Mouse (Mus musculus) thymus, postnatal 14 days (tissue): ENCODE results near the gene Usp3.
A peak's percentile ranks its signal among the peaks of the same experiment; 100 is the strongest.

Experiments
- DNase-seq: peaks from one replicate; pipeline ENCODE4 v3.0.0; 2021

Gene Usp3

GRCm38 (mm10) chr9:66561496-66561895, 31.4 kb downstream of the Usp3 start:
- no peak for DNase-seq

- peak; percentile 40 for DNase-seq
Observed at GRCm38 (mm10) chr9:66560728-66561127, 32.2 kb downstream of the Usp3 start.

- DNase-seq: peak; percentile 75
Observed at GRCm38 (mm10) chr9:66560295-66560694, 32.6 kb downstream of the Usp3 start.

- DNase-seq: no peak
Observed at GRCm38 (mm10) chr9:66558971-66559370, 34.0 kb downstream of the Usp3 start.

- no peak for DNase-seq
Observed at GRCm38 (mm10) chr9:66542785-66543184, 50.2 kb downstream of the Usp3 start.

- DNase-seq: no peak
Observed at GRCm38 (mm10) chr9:66521595-66521994, 71.3 kb downstream of the Usp3 start.

- DNase-seq: no peak
Observed at GRCm38 (mm10) chr9:66520299-66520698, 72.6 kb downstream of the Usp3 start.

GRCm38 (mm10) chr9:66518901-66519300, 74.0 kb downstream of the Usp3 start:
- no peak for DNase-seq

GRCm38 (mm10) chr9:66518251-66518650, 74.7 kb downstream of the Usp3 start:
- DNase-seq: no peak

- DNase-seq: no peak
Observed at GRCm38 (mm10) chr9:66517746-66518145, 75.2 kb downstream of the Usp3 start.

GRCm38 (mm10) chr9:66516296-66516940, 76.5 kb downstream of the Usp3 start:
- no peak for DNase-seq

GRCm38 (mm10) chr9:66515680-66516210, 77.2 kb downstream of the Usp3 start:
- no peak for DNase-seq

GRCm38 (mm10) chr9:66515115-66515514, 77.8 kb downstream of the Usp3 start:
- no peak for DNase-seq

- DNase-seq: peak; percentile 63
Observed at GRCm38 (mm10) chr9:66514256-66514770, 78.6 kb downstream of the Usp3 start, which contains the start of gene Fbxl22. Gene Fbxl22 (minus strand): TSS chr9:66514593.

GRCm38 (mm10) chr9:66513661-66514255, 79.2 kb downstream of the Usp3 start:
- no peak for DNase-seq

- DNase-seq: peak; percentile 57
Observed at GRCm38 (mm10) chr9:66513150-66513549, 79.8 kb downstream of the Usp3 start.

- peak; percentile 89 for DNase-seq
Observed at GRCm38 (mm10) chr9:66512351-66512671, 80.6 kb downstream of the Usp3 start.

GRCm38 (mm10) chr9:66511580-66512350, 81.2 kb downstream of the Usp3 start:
- DNase-seq: peak; percentile 95

GRCm38 (mm10) chr9:66510944-66511343, 82.0 kb downstream of the Usp3 start:
- DNase-seq: peak; percentile 49

- DNase-seq: no peak
Observed at GRCm38 (mm10) chr9:66510351-66510841, 82.5 kb downstream of the Usp3 start.

- DNase-seq: no peak
Observed at GRCm38 (mm10) chr9:66508890-66509399, 84.0 kb downstream of the Usp3 start.

GRCm38 (mm10) chr9:66507684-66508083, 85.3 kb downstream of the Usp3 start:
- DNase-seq: no peak

GRCm38 (mm10) chr9:66506424-66506823, 86.5 kb downstream of the Usp3 start:
- no peak for DNase-seq
